Mouse (Mus musculus) ES-E14 (cell line): ENCODE data around the gene Cd320.
"Not testable (repeated sequence)": the region's sequence is repeated elsewhere in the genome, so short reads cannot be mapped to it uniquely, and the experiment has no call there.

Experiments
- HCFC1 ChIP-seq: IDR thresholded peaks from 2 replicates; pipeline ENCODE4 v1.6.1; 2012; ENCODE audit warnings: low read length, inconsistent platforms, borderline replicate concordance; ENCODE audit not compliant: insufficient read depth
- MAFK ChIP-seq: IDR thresholded peaks from 2 replicates; pipeline ENCODE4 v1.6.1; 2014; ENCODE audit warnings: mild to moderate bottlenecking, low read depth, low read length, inconsistent platforms; ENCODE audit not compliant: insufficient read depth
- ZC3H11A ChIP-seq: IDR thresholded peaks from 2 replicates; pipeline ENCODE4 v1.6.1; 2012; ENCODE audit warnings: low read depth, mild to moderate bottlenecking, inconsistent platforms, low read length, borderline replicate concordance

GRCm38 (mm10) chr17:33884320-33884719 lies 41.4 kb downstream of the Cd320 start:
- TF ChIP-seq HCFC1, MAFK, ZC3H11A: not testable (repeated sequence)
